Mouse (Mus musculus) 3134 (cell line): ENCODE results near the gene Gm45140.
A peak's percentile ranks its signal among the peaks of the same experiment; 100 is the strongest.

Source experiments
- DNase-seq: peaks from one replicate; pipeline ENCODE4 v3.0.0-alpha.2; 2011; ENCODE audit warnings: low spot score; ENCODE audit not compliant: insufficient read length; ENCODE audit errors: extremely low read depth

The Gm45140 gene

DNA sequence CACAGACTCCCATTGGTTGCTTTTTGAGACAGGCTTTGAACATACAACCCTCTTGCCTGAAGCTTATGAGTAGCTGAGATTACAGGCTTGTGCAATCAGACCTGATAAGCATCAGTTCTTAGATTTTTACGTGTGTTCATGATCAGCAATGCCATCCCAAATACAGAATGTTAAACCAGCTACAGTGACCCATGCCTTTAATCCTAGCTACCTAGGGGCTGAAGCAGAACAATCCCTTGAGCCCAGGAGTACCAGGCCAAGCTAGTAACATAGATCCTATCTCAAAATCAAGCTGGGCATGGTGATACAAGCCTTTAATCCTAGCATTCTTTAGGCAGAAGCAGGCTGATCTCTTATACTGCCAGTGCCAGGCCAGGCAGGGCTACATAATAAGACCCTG is 31.6 kb downstream of the Gm45140 start:
- DNase-seq = no peak

DNA sequence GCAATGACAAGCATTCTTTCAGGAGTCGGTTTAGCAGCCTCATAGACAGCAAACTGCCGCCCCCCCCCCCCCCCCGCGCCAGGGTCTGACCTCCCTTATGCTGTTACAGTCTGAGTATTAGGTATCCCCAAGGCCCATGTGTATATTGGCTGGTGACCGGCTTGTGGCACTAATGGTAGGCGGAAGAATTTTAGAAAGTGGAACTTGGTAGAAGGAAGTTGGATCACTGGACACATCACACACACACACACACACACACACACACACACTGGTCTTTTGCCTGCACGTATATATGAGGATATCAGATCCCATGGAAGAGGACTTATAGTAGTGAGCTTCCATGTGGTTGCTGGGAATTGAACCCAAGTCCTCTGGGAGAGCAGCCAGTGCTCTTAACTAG is 33.1 kb downstream of the Gm45140 start:
- DNase-seq = no peak

DNA sequence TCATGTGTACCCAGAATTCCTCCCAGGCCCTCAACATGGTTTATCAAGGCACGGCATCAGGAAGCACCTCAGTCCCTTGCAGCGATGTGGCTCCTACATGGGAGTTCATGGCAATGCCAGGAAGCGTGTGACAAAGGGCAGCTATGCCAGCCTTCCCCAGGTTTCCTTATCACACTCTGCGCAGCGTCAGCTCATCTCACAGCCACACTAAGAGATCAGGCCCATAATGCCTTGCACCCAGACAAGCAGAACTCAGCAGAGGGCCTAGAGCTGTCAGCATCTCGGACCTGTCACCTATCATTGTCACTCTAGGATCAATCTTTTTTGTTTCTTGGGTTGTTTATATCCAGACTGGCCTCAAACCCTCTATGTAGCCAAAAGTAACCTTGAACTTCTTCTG is 36.0 kb downstream of the Gm45140 start:
- no peak for DNase-seq

DNA sequence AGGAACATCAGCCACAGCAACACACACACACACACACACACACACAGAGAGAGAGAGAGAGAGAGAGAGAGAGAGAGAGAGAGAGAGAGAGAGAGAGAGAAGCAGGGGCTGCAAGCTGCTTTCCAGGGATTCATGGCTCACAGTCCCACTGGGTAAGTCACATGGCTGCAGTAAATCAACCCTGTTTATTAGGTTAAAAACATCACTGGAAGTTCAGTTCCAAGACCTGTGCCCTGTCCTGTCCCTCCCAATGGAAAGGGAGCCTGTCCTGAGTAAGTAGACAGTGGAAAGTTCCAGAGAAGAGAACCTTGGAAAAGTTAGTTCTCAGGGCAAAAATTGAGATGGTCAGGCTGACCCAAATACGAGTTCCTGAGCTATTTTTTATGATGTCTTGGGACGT is 38.3 kb downstream of the Gm45140 start:
- no peak for DNase-seq

DNA sequence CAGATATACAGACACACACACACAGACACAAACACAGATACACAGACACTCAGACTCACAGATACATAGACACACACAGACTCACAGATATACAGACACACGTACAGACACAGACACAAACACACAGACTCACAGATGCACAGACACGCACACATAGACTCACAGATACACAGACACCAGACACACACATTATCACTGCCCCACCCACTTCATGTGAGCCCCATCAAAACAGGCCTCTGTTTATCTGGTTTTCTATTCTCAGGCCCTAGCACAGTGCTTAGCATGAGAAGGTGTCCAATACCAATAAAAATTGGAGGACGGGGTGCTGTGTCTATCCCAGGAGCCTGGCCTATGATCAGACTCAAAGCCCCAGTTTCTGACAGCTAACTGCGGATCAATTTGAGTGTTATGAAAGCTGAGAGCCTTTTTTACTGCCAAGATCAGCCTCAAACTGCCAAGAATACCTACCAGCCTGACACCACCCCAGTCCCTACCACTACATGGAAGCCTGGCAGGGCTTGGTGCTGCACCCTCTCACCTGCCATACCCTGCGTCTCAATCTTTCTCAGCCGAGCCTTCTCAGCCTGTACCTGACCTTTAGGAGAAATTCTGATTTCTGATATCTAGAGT is 39.2 kb downstream of the Gm45140 start:
- DNase-seq = no peak

DNA sequence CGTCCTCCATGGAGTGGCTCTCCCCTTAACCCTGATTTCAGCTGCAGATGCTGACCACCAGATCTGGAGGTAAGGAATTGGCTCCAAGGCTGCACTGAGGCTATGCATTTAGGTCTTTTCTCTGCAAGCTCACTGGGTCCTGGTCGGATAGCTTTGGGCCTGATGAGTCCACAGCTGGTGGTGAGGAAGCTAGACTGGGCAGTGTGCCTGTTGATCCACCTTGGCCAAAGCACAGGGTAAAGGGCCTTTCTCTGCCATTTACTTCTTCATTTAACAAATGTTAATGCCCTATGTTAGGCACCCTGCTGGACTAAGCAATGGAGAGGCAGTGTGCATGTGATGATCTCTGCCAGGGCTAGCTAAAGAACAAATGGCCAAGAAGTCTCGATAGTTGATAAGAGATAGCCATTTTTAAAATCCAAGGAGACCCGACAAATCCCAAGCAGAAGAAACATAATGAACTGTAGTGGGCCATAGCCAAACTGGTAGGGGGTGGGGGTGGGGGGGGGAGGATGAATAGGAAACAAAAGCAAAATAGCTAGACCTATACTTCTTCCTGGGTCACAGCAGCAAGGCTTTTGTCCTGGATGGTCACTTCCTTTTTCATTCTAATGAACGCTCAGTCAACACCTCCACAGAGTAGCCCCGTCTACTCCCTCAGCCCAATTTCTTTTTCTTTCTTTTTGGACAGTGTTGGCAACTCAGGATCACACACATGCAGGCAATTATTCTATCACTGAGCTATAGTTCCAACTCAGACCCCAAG is 40.0 kb downstream of the Gm45140 start:
- DNase-seq = no peak

DNA sequence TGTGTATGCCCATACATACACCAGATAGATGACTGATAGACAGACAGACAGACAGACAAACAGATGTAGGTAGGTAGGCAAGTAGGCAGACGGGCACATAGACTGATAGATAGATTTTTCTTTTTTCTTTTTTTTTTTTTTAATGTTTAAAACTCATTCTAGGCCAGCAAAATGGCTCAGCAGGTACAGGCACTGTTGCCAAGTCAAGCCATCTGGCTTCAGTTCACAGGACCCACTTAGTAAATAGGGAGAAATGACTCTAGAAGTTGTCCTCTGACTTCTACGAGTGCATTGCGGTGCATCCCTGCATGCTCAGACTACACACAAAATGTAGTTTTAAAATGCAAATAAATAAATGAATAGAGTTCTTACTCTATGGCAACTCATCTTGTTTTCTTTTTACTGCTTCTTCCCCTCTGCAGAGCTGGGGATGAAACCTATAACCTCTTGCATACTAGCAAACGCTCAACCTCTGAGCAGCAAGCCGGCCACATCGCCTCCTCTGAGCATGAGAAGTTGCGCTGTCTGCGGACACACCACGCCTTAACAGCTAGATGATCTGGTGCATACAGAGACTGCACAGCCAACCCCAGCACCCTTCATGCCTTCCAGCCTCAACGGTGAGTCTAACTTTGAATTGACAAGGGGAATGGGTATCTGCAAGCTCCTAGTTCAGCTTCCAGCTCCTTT is 41.6 kb downstream of the Gm45140 start:
- DNase-seq = no peak

DNA sequence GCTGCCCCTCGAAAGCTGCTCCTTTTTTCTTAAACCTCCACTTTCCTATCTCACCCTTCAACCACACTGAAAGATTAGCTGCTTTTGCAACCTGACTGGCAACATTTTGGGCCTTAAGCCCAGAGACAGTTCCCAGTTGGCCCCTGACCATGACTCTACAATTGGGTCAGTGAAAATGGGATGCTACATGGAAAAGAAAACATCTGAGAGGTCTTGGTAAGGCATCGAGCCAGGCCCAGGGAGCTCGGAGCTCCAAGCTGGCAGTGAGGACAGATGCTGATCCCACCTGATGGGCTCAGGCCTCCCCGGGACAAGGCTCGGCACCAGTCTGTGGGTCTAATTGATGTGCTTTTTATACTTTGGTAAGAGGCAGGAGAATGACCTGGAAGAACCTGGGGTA is 43.8 kb downstream of the Gm45140 start:
- DNase-seq = no peak

DNA sequence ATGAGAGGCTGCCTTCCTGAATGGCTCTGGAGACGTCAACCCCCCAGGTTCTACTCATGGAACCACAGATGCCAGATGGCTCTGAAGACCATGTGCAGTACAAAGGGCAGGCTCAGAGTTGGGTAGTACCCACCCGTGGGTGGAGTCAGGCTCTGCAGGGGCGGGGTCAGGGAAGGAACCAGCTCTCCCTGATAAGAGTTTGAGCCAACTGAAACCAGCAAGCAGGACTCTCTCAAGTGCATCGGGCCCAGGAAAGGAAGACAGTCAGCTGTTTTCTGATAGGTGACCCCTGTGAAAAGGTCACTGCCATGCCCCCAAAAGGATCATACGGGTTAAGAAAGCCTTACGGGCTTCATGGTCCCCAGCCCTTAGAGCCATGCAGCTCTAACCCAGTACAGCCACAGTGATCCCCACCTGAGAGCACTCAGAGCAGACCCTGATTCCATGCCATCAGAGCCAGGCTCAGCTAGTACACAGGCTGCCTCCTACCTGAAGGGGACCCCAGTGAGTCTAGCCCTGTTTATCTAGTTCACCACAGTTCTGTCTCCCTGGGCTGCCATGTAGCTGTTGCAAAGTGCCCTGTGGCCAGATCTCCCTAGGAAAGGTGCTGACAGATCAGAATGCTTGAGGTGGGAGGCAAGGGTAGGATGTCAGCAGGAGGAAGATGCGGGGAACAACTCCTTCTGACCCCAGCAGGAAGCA is 44.7 kb downstream of the Gm45140 start:
- DNase-seq = no peak

DNA sequence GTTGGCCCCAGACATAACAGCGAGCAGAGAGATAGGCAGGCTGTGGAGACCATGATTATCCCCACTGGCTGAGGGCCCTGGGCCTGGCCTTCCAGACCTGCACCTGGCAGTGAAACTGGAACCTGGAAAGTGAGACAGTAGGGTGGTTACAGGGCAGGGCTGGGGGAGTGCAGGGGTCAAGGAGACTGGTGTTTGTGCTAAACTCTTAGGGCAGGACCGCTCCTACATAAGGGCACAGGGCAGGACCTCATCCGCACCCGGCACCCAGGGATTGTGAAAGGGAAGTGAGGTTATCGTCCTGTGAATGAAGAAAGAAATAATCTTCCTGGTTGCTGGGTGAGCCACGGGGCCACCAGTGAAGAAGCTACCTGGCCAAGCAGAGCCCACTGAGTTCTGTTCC is 45.8 kb downstream of the Gm45140 start:
- DNase-seq = no peak

DNA sequence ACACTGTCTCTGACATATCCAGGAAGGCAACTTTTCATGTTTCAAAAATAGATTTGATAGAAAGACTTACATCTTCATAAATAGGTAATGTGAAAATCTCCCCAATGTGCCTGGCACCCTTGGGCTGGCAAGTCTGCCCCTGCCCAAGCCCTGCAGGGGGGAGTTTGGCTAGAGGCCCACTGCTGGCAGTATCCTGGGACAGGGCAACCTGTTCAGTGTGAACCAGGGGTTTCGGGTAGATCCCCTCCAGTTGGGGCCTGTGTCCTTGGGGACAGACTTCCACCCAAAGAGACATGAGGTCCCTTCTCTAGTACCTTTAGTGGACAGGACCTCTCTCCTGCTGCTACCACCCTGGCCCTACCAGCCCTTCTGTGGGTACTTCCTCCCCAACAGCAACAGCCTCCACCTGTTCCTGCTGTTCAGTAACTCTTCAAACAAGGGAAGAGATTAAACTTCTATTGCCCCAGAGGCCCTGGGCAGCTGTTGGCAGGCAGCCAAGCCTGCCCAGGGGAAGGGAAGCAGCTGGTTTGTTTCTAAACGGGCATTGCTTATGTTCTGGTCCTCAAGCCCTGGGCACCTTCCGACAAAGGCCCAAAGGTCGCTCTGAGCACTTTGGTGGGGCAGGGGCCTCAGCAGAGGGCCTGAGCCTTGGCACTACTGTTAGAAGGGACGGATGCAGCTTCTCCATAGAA is 46.6 kb downstream of the Gm45140 start:
- no peak for DNase-seq

DNA sequence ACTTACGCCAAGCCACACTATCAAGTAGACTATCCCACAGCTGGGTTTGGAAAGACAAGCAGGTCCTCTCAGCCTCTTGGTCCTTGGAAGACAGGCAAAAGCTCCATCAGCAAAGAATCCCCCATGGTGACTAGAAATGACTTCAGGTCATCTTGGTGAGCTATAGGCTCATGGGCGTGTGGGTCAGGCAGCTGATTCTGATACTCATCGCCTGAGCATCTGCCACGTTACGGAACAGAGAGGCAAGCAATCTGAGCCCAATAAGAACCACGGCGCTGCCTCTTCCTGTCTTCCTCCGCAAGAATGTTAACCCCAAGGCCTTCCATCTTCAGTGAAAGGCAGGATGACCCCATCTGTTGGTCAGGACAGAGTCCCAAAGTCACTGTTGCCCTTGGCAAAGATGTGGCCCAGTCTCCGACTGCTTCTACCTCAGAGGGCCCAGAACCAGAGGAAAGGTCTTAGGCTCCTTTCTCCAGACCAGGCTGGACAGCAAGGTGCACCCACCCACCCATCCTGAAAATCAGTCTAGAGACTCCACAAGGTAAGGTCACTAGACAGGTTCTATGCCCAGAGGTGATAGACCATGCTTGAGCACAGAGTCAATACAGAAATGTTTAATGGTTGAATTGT is 47.2 kb downstream of the Gm45140 start:
- DNase-seq = no peak

DNA sequence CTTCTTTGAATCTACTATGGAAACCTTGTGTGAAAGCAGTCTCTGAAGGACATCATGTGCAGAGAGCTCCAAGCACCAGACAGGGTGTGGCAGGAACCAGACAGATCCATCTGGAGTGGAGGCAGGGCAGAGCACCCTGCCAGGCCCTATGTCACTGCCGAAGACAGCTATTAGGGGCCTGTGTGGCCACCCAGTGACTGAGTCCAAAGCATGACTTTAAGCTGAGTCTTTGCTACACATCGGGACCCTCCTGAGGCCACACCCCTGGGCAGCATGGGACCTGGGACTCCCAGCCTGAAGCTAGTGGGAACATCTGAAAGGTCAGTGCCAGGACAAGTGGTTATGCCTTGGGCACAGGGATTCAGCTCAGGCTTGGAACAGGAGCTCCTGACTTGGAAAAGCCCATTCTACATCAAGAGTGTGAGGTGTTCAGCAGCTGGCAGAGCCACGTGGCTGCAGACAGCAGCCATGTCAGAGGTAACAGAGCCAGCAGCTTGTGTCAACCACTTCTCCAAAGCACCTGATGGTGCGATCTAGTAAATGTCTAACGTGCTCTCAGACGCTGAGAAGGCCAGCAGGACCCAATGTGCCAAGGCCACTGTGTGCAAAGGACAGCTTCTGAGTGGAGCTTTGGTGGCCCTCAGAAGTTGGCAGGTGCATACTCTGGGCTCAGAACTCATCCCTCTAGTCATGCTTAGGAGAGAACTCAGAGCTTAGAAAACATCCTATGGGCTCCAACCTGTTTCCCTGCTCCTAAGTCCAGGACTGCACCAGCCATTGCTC is 48.3 kb downstream of the Gm45140 start:
- no peak for DNase-seq

DNA sequence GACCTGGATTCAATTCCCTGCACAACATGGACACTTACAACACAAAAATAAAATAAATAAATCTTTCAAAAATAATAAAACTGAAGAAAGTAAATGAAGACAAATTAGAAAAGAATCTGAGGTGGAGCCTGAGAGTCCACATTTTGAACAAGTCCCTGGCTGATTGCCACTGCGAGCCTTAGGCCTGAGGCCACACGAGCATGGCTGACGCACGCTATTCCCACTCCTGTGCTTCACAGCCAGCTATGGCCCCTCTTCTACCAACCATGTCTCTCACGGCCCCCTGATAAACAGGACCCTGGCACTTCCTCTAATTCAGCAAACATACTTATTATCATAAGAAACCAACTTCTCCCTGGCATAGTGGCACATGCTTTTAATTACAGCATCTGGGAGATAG is 49.0 kb downstream of the Gm45140 start:
- DNase-seq = no peak

DNA sequence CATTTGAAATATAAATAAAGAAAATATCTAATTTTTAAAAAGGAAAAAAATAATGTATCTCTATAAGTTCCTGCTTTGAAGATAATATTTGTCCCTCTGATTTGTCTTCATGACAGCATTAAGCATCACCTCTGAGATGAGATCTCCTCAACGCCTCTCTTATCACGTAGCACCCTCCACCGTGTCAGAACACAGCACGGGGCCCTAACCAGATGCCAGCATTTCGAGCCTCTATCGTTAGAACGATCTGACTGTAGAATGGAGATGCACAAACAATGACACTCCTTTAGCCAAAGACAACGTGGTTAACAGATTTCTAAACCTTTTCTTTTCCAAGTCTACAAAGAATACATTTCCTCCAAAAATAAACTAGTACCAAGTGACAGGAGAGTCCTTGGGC is 51.6 kb downstream of the Gm45140 start:
- no peak for DNase-seq

DNA sequence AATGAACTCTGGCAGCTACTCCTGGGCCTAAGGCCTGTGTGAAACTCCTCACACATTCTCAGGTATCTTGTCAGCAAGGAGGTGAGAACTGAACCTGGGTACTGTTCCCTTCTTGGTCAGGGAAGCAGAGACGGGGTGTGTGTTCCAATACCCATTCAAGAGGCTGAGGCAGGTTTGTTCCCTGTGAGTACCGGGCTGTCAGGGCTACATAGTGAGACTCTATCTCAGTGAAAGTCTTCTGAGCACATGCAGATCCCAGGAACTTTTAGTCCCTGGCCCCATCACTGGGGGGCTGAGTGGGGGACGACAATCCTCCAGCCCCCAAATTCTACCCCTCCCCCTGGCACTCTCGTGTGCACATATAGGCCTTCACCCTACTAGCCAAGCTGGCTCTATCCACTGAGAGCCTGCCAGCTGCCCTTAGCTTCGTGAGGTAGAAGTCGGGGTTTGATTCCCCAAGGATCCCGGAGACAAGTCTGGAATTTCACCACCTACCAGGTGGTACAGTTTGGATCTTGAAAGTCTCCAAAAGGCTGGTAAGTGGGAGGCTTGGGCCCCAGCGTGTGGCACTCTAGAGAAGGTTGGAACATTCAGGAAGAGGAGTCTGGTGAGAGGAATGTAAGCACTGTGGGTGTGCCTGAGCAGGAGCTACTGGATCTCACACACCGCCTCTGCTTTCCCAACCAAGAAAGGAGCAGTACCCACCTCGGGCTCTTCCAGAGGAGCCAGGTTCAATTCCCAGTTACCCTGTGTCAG is 54.9 kb downstream of the Gm45140 start:
- DNase-seq = no peak

DNA sequence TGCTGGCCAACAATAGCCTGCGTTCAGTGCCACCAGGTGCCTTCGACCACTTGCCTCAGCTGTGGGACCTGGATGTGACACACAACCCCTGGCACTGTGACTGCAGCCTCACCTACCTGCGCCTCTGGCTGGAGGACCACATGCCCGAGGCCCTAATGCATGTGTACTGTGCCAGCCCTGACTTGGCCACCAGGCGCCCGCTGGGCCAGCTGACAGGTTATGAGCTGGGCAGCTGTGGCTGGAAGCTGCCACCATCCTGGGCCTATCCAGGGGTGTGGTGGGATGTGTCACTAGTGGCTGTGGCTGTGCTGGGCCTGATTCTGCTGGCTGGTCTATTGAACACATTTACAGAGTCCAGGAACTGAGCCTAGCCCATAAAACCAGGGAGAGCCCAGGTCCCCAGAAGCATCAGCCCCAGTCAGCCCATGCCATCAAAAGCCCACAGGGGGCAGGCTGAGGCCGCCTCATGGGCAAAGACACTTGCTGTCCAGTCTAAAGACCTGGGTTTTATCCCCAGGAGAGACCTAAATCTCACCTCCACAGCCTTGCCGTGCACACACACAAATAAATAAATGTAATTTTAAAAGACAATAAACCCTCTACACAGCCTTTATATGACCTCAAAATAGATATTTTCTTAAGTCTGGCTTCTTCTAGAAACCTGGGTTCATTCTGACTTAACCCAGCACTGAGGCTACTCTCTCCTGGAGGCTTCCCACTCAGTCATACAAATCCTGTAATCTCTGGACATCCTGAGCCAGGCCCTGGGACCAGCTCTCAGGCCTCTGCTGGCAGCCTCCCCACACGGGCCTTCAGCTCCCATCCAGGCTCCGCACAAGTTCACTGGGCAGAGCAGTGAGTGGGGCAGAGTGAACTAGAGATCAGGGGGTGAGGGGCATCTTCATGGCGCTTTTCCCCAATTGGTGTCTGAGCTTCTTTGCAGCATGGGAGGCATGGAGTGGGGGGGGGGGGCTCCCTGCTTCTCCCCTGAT is 56.1 kb downstream of the Gm45140 start:
- DNase-seq = peak; percentile 72
